Mouse (Mus musculus): Measurements from ENCODE around the gene Gm10097.

Gene Gm10097

GRCm38 (mm10) chr10:5068676-5069265 lies at the start of gene Gm10097:
Gm10097 (plus strand) TSS chr10:5069192.
- no peak for DNase-seq (ENCODE audit: low spot score)

GRCm38 (mm10) chr10:5025906-5026305 lies 43.1 kb upstream of the Gm10097 start:
- no peak for DNase-seq (ENCODE audit: low spot score)

- no peak for DNase-seq (ENCODE audit: low spot score)
Observed at GRCm38 (mm10) chr10:5027208-5027607, 41.8 kb upstream of the Gm10097 start.

GRCm38 (mm10) chr10:5028301-5028700 lies 40.7 kb upstream of the Gm10097 start:
- no peak for DNase-seq (ENCODE audit: low spot score)

GRCm38 (mm10) chr10:5029161-5029560 lies 39.8 kb upstream of the Gm10097 start:
- no peak for DNase-seq (ENCODE audit: low spot score)

- no peak for DNase-seq (ENCODE audit: low spot score)
Observed at GRCm38 (mm10) chr10:5029883-5030282, 39.1 kb upstream of the Gm10097 start.

- peak; percentile 28 for DNase-seq (ENCODE audit: low spot score)
Observed at GRCm38 (mm10) chr10:5032192-5033048, 36.6 kb upstream of the Gm10097 start.

GRCm38 (mm10) chr10:5041254-5041653 lies 27.7 kb upstream of the Gm10097 start:
- DNase-seq (ENCODE audit: low spot score): no peak

GRCm38 (mm10) chr10:5044481-5044880 lies 24.5 kb upstream of the Gm10097 start:
- DNase-seq (ENCODE audit: low spot score): no peak

GRCm38 (mm10) chr10:5045213-5045612 lies 23.8 kb upstream of the Gm10097 start:
- no peak for DNase-seq (ENCODE audit: low spot score)

GRCm38 (mm10) chr10:5045671-5046070 lies 23.3 kb upstream of the Gm10097 start:
- no peak for DNase-seq (ENCODE audit: low spot score)

- DNase-seq (ENCODE audit: low spot score): no peak
Observed at GRCm38 (mm10) chr10:5056243-5056735, 12.7 kb upstream of the Gm10097 start.

GRCm38 (mm10) chr10:5056940-5057339 lies 12.1 kb upstream of the Gm10097 start:
- DNase-seq (ENCODE audit: low spot score): no peak

GRCm38 (mm10) chr10:5057661-5058060 lies 11.3 kb upstream of the Gm10097 start:
- DNase-seq (ENCODE audit: low spot score): no peak

- DNase-seq (ENCODE audit: low spot score): no peak
Observed at GRCm38 (mm10) chr10:5058876-5059275, 10.1 kb upstream of the Gm10097 start.

- DNase-seq (ENCODE audit: low spot score): no peak
Observed at GRCm38 (mm10) chr10:5059983-5060382, 9.0 kb upstream of the Gm10097 start.

GRCm38 (mm10) chr10:5067113-5067512 lies 1.9 kb upstream of the Gm10097 start:
- DNase-seq (ENCODE audit: low spot score): no peak

- DNase-seq (ENCODE audit: low spot score): no peak
Observed at GRCm38 (mm10) chr10:5070168-5070940, 1.4 kb downstream of the Gm10097 start.

GRCm38 (mm10) chr10:5070941-5071231 lies 1.9 kb downstream of the Gm10097 start:
- DNase-seq (ENCODE audit: low spot score): peak; percentile 28

GRCm38 (mm10) chr10:5072054-5072453 lies 3.1 kb downstream of the Gm10097 start:
- no peak for DNase-seq (ENCODE audit: low spot score)

GRCm38 (mm10) chr10:5075724-5076123 lies 6.7 kb downstream of the Gm10097 start:
- no peak for DNase-seq (ENCODE audit: low spot score)

GRCm38 (mm10) chr10:5079945-5080468 lies 11.0 kb downstream of the Gm10097 start:
- no peak for DNase-seq (ENCODE audit: low spot score)

- DNase-seq (ENCODE audit: low spot score): no peak
Observed at GRCm38 (mm10) chr10:5083716-5084115, 14.7 kb downstream of the Gm10097 start.
